30 mouse cellular contexts compared by ENCODE assay signal in the genomic region with DNA sequence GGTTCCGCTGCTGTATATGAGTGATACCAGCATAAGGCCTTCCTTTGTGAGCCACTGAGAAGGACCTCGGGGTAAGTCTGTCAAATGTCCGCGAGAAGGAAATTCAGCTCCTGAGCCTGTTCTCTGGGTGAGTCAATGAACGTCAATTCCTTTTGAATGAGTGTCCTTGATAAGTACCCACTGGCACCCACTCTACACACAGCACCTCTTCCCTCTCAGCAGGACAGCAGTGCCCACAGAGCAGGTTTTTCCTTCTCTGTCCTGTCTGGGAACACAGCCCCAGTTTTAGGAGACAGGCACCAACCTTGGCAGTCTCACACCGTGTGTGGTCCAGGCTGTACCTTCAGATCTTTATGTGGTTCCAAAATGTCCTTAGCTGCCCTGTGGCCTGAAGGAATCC. TPM values are rescaled to one million over a fixed set of nuclear protein-coding genes. Genes with fewer than 3 reads are reported as not detected.
DNase-seq lines count a peak whose midpoint lies in the region; ATAC-seq and TF ChIP-seq lines count a peak whose summit lies in the region.
"Had no signal": no experiment of that assay in that cellular context is flagged by ENCODE, and none has a peak within 500 bp of the region (broad histone marks: within the 10 kb centered on the region; RNA-seq: fewer than 3 reads in every experiment).

No protein-coding gene starts in this region.

- WGBS in heart, adult 2 months = 54% methylated on average over 6 of the region's 6 CpGs
- 68% methylated on average over 6 of the region's 6 CpGs for WGBS in lung, postnatal 0 days

- H3K79me3 ChIP-seq in C2C12 (ENCODE audit: low read depth) = no peaks in the 10 kb centered on the region

- no peaks in the 10 kb centered on the region for H3K27me3 ChIP-seq in heart, adult 2 months (ENCODE audit: control insufficient read depth, insufficient read depth, low read length)
- no peaks in the 10 kb centered on the region for H3K27me3 ChIP-seq in lung, postnatal 0 days (replicated peaks; ENCODE audit: insufficient read depth, low read length)
- H3K27me3 ChIP-seq in C2C12 (ENCODE audit: control insufficient read depth, insufficient read depth, insufficient read length) = no peaks in the 10 kb centered on the region
- H3K27me3 ChIP-seq: embryonic facial prominence, embryonic 12.5 days; heart, embryonic 15.5 days; Patski had no signal

- TF ChIP-seq POLR2A in heart, adult 2 months (IDR thresholded peaks at IDR 0.05; ENCODE audit: insufficient read depth, low read depth, low read length) = peak; percentile 8; the same call in 1 of the 2 replicates

- H3K36me3 ChIP-seq in heart, adult 2 months (ENCODE audit: control insufficient read depth, insufficient read depth, low read length) = no peaks in the 10 kb centered on the region
- no peaks in the 10 kb centered on the region for H3K36me3 ChIP-seq in lung, postnatal 0 days (ENCODE audit: insufficient read depth, low read length)
- H3K36me3 ChIP-seq in C2C12 (ENCODE audit: control insufficient read depth, insufficient read depth) = no peaks in the 10 kb centered on the region
- H3K36me3 ChIP-seq: embryonic facial prominence, embryonic 12.5 days; embryonic facial prominence, embryonic 15.5 days; heart, embryonic 15.5 days had no signal

- TF ChIP-seq CTCF in heart, adult 2 months (IDR thresholded peaks at IDR 0.05) = no peak
- TF ChIP-seq CTCF in lung, postnatal 0 days (IDR thresholded peaks at IDR 0.05) = no peak
- no peak for TF ChIP-seq CTCF in C2C12 (IDR thresholded peaks at IDR 0.05; ENCODE audit: control insufficient read depth, insufficient read depth, insufficient read length)

- H3K79me2 ChIP-seq in heart, adult 2 months (replicated peaks; ENCODE audit: control insufficient read depth, insufficient read depth, low read length) = no peaks in the 10 kb centered on the region
- no peaks in the 10 kb centered on the region for H3K79me2 ChIP-seq in C2C12 (ENCODE audit: control insufficient read depth, insufficient read depth)

- intact Hi-C loops in heart, adult 2 months (cut with DNase I) = no loop called here

- TF ChIP-seq EP300 in heart, adult 2 months (IDR thresholded peaks at IDR 0.05; ENCODE audit: insufficient read depth, low read depth, low read length) = 0 out of 2 replicates have a peak, but pooled peaks have one; percentile 34
- TF ChIP-seq EP300 in lung, postnatal 0 days (IDR thresholded peaks at IDR 0.05) = no peak

- H3K4me1 ChIP-seq in heart, adult 2 months (ENCODE audit: control insufficient read depth, insufficient read depth, low read length) = peaks cover 7% of the 10 kb centered on the region
- peaks cover 9% of the 10 kb centered on the region; the same call in 1 of the 2 replicates for H3K4me1 ChIP-seq in lung, postnatal 0 days (ENCODE audit: insufficient read depth, low read depth, low read length)
- H3K4me1 ChIP-seq: embryonic facial prominence, embryonic 12.5 days had no signal

- H3K9me3 ChIP-seq in lung, postnatal 0 days (ENCODE audit: low read length) = no peaks in the 10 kb centered on the region
- H3K9me3 ChIP-seq: embryonic facial prominence, embryonic 12.5 days; embryonic facial prominence, embryonic 15.5 days; heart, embryonic 15.5 days had no signal

- peak overlapping the region; percentile 24 for H3ac ChIP-seq in C2C12 (ENCODE audit: control insufficient read depth, insufficient read length, low read depth)

- H3K27ac ChIP-seq in heart, adult 2 months = peak overlapping the region; percentile 78
- no peak overlapping the region for H3K27ac ChIP-seq in lung, postnatal 0 days (ENCODE audit: low read length)
- H3K27ac ChIP-seq: embryonic facial prominence, embryonic 12.5 days; embryonic facial prominence, embryonic 15.5 days; heart, embryonic 15.5 days; hindbrain, embryonic 14.5 days; hindbrain, postnatal 0 days had no signal

- H3K4me2 ChIP-seq in lung, postnatal 0 days (replicated peaks; ENCODE audit: low read depth, low read length) = no peak overlapping the region
- H3K4me2 ChIP-seq: embryonic facial prominence, embryonic 12.5 days; embryonic facial prominence, embryonic 15.5 days; heart, embryonic 11.5 days; heart, embryonic 15.5 days; hindbrain, embryonic 14.5 days had no signal

- peak in 1 of 2 experiments; percentile 23 for DNase-seq in heart, adult 2 months
- DNase-seq in heart, postnatal 4 days = no peak
- peak; percentile 8 for DNase-seq in lung, postnatal 0 days (ENCODE audit: low spot score)
- DNase-seq in lung, postnatal 14 days = no peak
- DNase-seq in left cerebral cortex, adult 9 months (ENCODE audit: low spot score in 2 of 2) = no peak
- no peak for DNase-seq in frontal cortex, postnatal 10 days (ENCODE audit: low spot score in 2 of 2)
- DNase-seq: B cell, adult 2 months; cerebellum, adult 11 months; cerebellum, adult 2 months; cerebellum, adult 9-11 months; cerebellum, postnatal 25 days; forebrain, postnatal 0 days; gastrocnemius, postnatal 25 days; heart, postnatal 10 days; kidney, adult 18-20 months had no signal

- ATAC-seq in lung, postnatal 0 days = 0 out of 2 replicates have a peak, but pooled peaks have one; percentile 8
- ATAC-seq: CD4-positive, CD25-positive, alpha-beta regulatory T cell, adult 4 months; forebrain, embryonic 14.5 days; forebrain, postnatal 0 days; hindbrain, postnatal 0 days; inflammation-experienced regulatory T-cells, adult 6 months; intestine, embryonic 16.5 days; Patski had no signal

- no peak overlapping the region for H3K4me3 ChIP-seq in heart, adult 2 months
- no peak overlapping the region for H3K4me3 ChIP-seq in lung, postnatal 0 days (ENCODE audit: low read depth, low read length)
- no peak overlapping the region for H3K4me3 ChIP-seq in C2C12 (ENCODE audit: insufficient read depth, poor library complexity, severe bottlenecking)
- H3K4me3 ChIP-seq: embryonic facial prominence, embryonic 12.5 days; embryonic facial prominence, embryonic 15.5 days; heart, embryonic 15.5 days had no signal

- peak overlapping the region; percentile 31 for H3K9ac ChIP-seq in heart, adult 2 months (ENCODE audit: low read depth, low read length)
- no peak overlapping the region for H3K9ac ChIP-seq in lung, postnatal 0 days (replicated peaks; ENCODE audit: low read depth)
- H3K9ac ChIP-seq: embryonic facial prominence, embryonic 12.5 days; embryonic facial prominence, embryonic 15.5 days; forebrain, postnatal 0 days; heart, embryonic 15.5 days; hindbrain, embryonic 14.5 days had no signal

TF ChIP-seq in C2C12, 6 proteins besides CTCF, POLR2A, EP300 and RAD21:
- TF ChIP-seq MAX (IDR thresholded peaks at IDR 0.05) = no peak
- TF ChIP-seq FOSL1 (IDR thresholded peaks at IDR 0.05; ENCODE audit: insufficient read depth, low read length, poor library complexity, severe bottlenecking) = no peak
- no peak for TF ChIP-seq USF1 (IDR thresholded peaks at IDR 0.05; ENCODE audit: low read depth)
- no peak for TF ChIP-seq MYOD1 (IDR thresholded peaks at IDR 0.05; ENCODE audit: control insufficient read depth, insufficient read length, low read depth)
- TF ChIP-seq CEBPB (IDR thresholded peaks at IDR 0.05; ENCODE audit: low read depth) = no peak
- no peak for TF ChIP-seq MYOG (IDR thresholded peaks at IDR 0.05; ENCODE audit: control insufficient read depth, extremely low read depth, insufficient read length)

RNA-seq across cellular contexts. Expression of gene Gnpat, which starts 30.9 kb away (rescaled TPM):
- total RNA-seq in heart, adult 2 months (2021) = 100 to 1,000 TPM; 169 to 189 TPM
- 199 and 263 TPM in 2 replicates for polyA plus RNA-seq in heart, adult 2 months (2012; rRNA removed)
- total RNA-seq in heart, postnatal 4 days (2021) = 100 to 1,000 TPM; 112 to 115 TPM
- 67.8 and 71.5 TPM in 2 replicates for polyA plus RNA-seq in lung, postnatal 0 days (2015; fragmentation: Nextera tagmentation; extraction: Ambion mirVana)
- polyA plus RNA-seq in C2C12 (2012; fragmentation: generic; extraction: Trizol) = 59.9 TPM

RNA-seq across cellular contexts. Expression of gene 2810004N23Rik, which starts 31.0 kb away (rescaled TPM):
- total RNA-seq in heart, adult 2 months (2021) = 10 to 100 TPM; 47.3 to 51.7 TPM
- 28.9 and 46.7 TPM in 2 replicates for polyA plus RNA-seq in heart, adult 2 months (2012; rRNA removed)
- total RNA-seq in heart, postnatal 4 days (2021) = 10 to 100 TPM; 44.0 to 46.1 TPM
- 18.0 and 18.2 TPM in 2 replicates for polyA plus RNA-seq in lung, postnatal 0 days (2015; fragmentation: Nextera tagmentation; extraction: Ambion mirVana)
- 27.9 TPM for polyA plus RNA-seq in C2C12 (2012; fragmentation: generic; extraction: Trizol)

RNA-seq across cellular contexts. Expression of gene Trim67, which starts 39.0 kb away (rescaled TPM):
- total RNA-seq in heart, adult 2 months (2021) = under 1 TPM; 0.43 to 0.47 TPM
- polyA plus RNA-seq in heart, adult 2 months (2012; rRNA removed) = 1.3 and 2.0 TPM in 2 replicates
- under 1 TPM; 0.20 to 0.33 TPM for total RNA-seq in heart, postnatal 4 days (2021)
- polyA plus RNA-seq in lung, postnatal 0 days (2015; fragmentation: Nextera tagmentation; extraction: Ambion mirVana) = 1.5 and 1.7 TPM in 2 replicates
- polyA plus RNA-seq in C2C12 (2012; fragmentation: generic; extraction: Trizol) = not detected
- total RNA-seq: common myeloid progenitor, adult 5-6 weeks; MEL had no signal
- polyA plus RNA-seq: CD4-positive, CD25-positive, alpha-beta regulatory T cell, adult 4 months; inflammation-experienced regulatory T-cells, adult 6 months; kidney, embryonic 14.5 days had no signal
